Mouse (Mus musculus): ENCODE measurements around the gene Prdm5. TPM values are rescaled to one million over a fixed set of nuclear protein-coding genes. Genes with fewer than 3 reads are reported as not detected.

The Prdm5 gene
- total RNA-seq, 2 experiments from 2014 or later = 4.9 to 5.0 TPM

GRCm38 (mm10) chr6:65921703-65922102 is 142.9 kb downstream of the Prdm5 start:
- no peak for DNase-seq
- intact Hi-C loops (cut with DNase I; ENCODE audit: low total_unique reads) = no loop called here

DNA sequence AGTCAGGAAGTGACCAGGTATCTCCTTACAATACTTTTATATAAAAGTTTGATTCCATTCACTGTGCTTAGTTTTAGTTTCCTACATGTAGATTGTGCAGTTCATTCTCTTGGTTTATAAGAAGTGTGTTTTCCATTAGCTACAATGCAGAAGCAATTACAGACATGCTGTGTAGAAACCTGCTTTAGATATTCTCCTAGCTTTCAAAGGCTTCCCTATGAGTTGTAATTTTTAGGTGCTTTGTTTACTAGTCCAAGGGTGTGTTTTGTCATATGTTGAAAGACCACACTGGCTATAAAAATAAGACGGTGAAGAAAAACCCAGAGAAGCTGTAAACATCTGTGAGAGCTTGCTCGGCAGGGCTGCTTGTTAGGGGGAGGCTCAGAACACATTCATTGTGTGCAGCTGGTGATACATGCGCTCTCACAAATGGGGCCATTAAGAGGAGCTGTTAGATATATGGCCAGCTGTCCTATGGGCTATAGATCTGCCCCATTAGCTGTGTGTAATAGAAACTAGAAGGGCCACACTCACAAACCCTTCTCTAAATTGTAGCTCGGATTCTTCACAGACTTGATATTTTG is 144.8 kb downstream of the Prdm5 start:
- DNase-seq = no peak
- intact Hi-C loops (cut with DNase I; ENCODE audit: low total_unique reads) = no loop called here

- intact Hi-C loops (cut with DNase I; ENCODE audit: low total_unique reads) = no loop called here
- no peak for DNase-seq
Measured at GRCm38 (mm10) chr6:65925737-65926333, 147.0 kb downstream of the Prdm5 start.

DNA sequence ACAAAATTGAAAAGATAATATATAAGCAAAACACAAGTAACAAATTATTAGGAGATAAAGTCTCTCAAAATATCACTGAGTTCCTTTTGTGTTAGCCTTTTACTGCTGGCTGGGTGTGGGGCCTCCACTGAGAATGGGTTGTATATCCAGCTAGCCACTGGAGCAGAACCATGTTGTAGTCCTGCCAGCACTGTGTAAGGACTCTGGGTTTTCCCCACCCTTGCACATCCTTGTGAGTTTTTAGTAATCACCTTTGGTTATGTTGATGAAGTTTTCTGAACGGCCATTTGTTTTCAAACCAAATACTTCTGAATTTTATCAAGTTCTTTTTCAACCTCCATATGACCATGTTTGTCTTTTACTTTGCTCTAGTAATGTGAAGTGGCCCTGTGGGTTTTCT is 151.7 kb downstream of the Prdm5 start:
- intact Hi-C loops (cut with DNase I; ENCODE audit: low total_unique reads) = no loop called here
- no peak for DNase-seq

GRCm38 (mm10) chr6:65932776-65933175 is 154.0 kb downstream of the Prdm5 start:
- intact Hi-C loops (cut with DNase I; ENCODE audit: low total_unique reads) = no loop called here
- no peak for DNase-seq

DNA sequence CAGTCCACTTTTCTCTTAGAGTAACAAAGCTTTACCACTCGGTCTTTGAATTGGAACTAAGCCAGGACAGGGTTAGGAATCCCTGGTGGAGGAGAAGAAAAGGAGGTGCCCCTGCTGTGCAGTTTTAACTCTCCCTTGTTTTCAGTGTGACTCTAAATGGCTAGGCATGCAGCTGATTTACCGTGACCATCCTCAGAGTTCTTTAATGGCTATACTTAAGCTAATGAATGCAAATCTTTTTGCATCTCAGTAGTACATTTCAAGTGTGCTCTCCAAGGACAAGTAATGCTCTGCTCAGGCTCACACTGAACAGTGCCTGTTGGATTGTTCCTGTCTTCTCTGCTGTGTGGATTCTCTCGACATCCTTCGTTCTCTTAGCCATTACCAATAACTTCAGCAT is 154.4 kb downstream of the Prdm5 start:
- DNase-seq = no peak
- intact Hi-C loops (cut with DNase I; ENCODE audit: low total_unique reads) = no loop called here

DNA sequence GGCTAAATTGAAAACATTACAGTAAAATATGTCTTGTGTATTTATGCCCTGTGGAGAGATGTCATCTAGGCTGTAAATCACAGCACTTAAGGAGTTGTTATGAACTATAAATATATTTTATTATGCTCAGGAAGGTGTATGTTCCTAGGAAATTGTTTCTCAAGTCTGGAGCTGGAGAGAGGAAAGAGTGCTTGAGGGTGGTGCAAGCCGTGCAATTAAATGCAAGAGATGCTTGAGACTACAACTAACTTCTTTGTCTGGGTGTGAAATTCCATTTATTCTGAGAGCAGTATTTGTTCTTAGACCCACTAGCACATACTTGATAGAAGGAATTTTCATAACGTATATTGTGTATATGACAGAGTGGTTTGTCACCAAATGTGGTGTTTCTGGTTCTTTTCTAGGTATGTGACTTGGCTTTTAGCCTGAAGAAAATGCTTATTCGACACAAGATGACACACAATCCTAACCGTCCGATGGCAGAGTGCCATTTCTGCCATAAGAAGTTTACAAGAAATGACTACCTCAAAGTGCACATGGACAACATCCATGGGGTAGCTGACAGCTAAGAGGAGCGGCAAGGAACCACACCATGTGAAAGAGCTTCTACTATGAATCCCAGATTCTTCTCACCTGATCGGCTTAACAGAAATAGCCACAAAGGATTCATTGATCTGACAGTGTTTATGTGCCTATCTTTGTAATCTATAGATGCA is 156.9 kb downstream of the Prdm5 start:
- no peak for DNase-seq
- intact Hi-C loops (cut with DNase I; ENCODE audit: low total_unique reads) = no loop called here

DNA sequence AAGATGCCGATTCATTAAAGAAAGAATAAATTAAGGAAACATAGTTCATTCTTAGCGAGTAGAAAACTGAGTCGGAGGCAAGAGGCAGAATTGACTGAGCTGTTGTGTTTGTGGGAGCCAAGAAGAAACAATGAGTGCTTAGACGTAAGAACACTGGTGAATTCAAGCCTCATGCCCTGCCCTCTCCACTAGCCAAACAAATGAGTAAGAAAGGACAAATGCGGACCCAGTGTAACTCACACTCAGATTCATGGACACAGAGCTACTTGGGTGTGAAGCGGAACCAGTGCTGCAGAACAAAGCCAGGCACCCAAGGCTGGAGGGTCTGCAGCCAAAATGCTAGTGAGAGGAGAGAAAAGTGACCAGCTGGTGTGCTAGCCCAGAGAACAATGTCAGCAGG is 171.7 kb downstream of the Prdm5 start:
- DNase-seq = no peak
- intact Hi-C loops (cut with DNase I; ENCODE audit: low total_unique reads) = no loop called here

DNA sequence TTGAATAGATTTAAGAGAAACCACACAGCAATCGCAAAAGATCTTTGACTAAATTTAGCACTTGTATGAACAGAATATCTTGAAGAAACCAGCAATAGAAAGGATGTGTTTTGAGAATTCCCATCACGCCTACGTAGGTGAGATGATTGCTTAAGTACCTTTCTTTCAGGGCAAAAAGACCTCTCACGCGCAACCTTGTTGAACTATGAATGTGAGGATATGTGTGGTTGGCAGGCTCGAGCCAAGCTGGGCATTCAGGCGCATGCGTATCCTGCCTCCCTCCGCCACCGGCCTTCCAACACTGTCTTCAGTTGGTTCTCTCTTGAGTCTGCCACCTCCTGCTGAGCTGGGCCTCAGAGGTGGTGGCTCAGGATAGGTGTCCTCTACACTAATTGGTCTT is 173.5 kb downstream of the Prdm5 start, which contains the start of gene 4930544G11Rik:
Gene 4930544G11Rik, plus strand, starts transcription at position 301 of the 400 bp plus-strand sequence.
- intact Hi-C loops (cut with DNase I; ENCODE audit: low total_unique reads) = no loop called here
- DNase-seq = no peak

DNA sequence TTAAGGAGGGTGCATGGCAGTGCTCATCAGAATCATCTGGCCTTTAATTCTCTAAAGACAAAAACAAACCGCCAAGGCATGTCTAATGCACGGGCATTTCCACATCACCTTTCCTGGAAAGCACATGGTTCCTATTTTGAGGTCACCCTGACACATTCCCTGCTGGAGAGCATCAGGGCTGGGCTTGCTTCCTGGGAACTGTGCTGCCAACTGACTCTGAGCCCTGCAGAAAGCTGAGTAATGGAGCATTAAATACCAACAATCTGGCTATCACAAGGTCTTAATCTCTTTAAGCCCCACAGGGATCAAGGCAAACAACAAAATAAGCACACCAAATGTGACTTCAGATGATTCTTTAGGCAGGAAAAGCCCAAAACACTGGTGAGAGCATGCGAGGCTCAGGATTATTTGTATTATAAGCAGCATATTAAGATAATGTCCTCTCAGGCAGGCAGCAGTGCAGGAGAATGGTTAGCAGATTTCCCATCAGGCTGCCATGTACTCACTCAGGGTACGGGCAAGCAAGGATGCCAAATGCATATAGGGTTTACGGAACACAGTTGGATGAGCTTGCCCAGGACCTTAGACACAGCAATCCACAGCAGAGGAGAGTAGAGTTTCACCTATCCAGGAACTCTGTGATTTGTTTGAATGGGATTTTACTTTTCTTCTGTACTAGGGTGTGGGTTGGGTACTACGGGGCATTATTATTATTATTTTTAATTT is 190.8 kb downstream of the Prdm5 start:
- intact Hi-C loops (cut with DNase I; ENCODE audit: low total_unique reads) = no loop called here
- no peak for DNase-seq

- intact Hi-C loops (cut with DNase I; ENCODE audit: low total_unique reads) = no loop called here
- DNase-seq = no peak
Measured at GRCm38 (mm10) chr6:65970410-65970809, 191.6 kb downstream of the Prdm5 start.

Other genes with a start within 250 kb of the Prdm5 start
- gene Ndnf, start 107.4 kb upstream of the Prdm5 start, total RNA-seq (2021) = 1 to 10 TPM in 1 of 2 experiments, under 1 TPM in 1; 0.38 to 1.0 TPM
- gene 4930544G11Rik, start 173.6 kb downstream of the Prdm5 start, total RNA-seq (2021) = not detected

Measured in gastrocnemius, postnatal 14 days (tissue).